Mouse (Mus musculus) heart, embryonic 16.5 days (tissue): ENCODE results near the gene Cfd. TPM values are rescaled to one million over a fixed set of nuclear protein-coding genes. Genes with fewer than 3 reads are reported as not detected.
"Not testable (repeated sequence)": the region's sequence is repeated elsewhere in the genome, so short reads cannot be mapped to it uniquely, and the experiment has no call there.

ENCODE experiments used
- ATAC-seq: fragments of 200-750 bp; cut with Nextera tagmentation; replicated peaks from 2 replicates; pipeline ENCODE4 v1.8.0; 2017; ENCODE audit warnings: moderate number of reproducible peaks; ENCODE audit not compliant: insufficient read depth, low FRiP score; ENCODE audit errors: extremely low read depth
- H3K27ac ChIP-seq: fragments of 300-500 bp; sonication (generic); 2 replicates; pipeline ENCODE4 v1.5.1; 2014; ENCODE audit warnings: mild to moderate bottlenecking, low read length, control low read depth, moderate library complexity
- H3K27me3 ChIP-seq: fragments of 300-500 bp; sonication (generic); 2 replicates; pipeline ENCODE4 v1.6.1; 2014; ENCODE audit warnings: low read length, mixed read lengths; ENCODE audit not compliant: control insufficient read depth, insufficient read depth
- H3K36me3 ChIP-seq: fragments of 300-500 bp; sonication (generic); 2 replicates; pipeline ENCODE4 v1.6.1; 2014; ENCODE audit not compliant: control insufficient read depth, insufficient read depth
- H3K4me1 ChIP-seq: fragments of 300-500 bp; sonication (generic); 2 replicates; pipeline ENCODE4 v1.6.1; 2014; ENCODE audit warnings: low read length, mixed read lengths; ENCODE audit not compliant: control insufficient read depth, insufficient read depth
- H3K4me2 ChIP-seq: fragments of 300-500 bp; sonication (generic); 2 replicates; pipeline ENCODE4 v1.6.1; 2014; ENCODE audit warnings: low read depth, mild to moderate bottlenecking, control low read depth, low read length
- H3K4me3 ChIP-seq: fragments of 300-500 bp; sonication (generic); 2 replicates; pipeline ENCODE4 v1.5.1; 2014; ENCODE audit warnings: mild to moderate bottlenecking, control low read depth, low read length
- H3K9ac ChIP-seq: fragments of 300-500 bp; sonication (generic); 2 replicates; pipeline ENCODE4 v1.6.1; 2014; ENCODE audit warnings: low read length, control low read depth
- H3K9me3 ChIP-seq: fragments of 300-500 bp; sonication (generic); replicated peaks from 2 replicates; pipeline ENCODE4 v1.6.1; 2016; ENCODE audit warnings: low read length; ENCODE audit not compliant: control insufficient read depth
- WGBS: fragments of 180-500 bp; shearing (Covaris S2); extraction: QIAGEN DNeasy Blood & Tissue Kit; methylation state at CpG from one replicate; pipeline ENCODE4 v1.1.7; 2014; 5-methylcytosine and 5-hydroxymethylcytosine counted together
- polyA plus RNA-seq: library from polyadenylated mRNA; unstranded; fragments of >200 nt; fragmentation: Nextera tagmentation; extraction: Ambion mirVana; gene quantifications from 2 replicates; pipeline ENCODE4 v1.2.1, GENCODE M21; 2015

The Cfd gene
- polyA plus RNA-seq, 1 experiment from 2014 or later: not detected

DNA sequence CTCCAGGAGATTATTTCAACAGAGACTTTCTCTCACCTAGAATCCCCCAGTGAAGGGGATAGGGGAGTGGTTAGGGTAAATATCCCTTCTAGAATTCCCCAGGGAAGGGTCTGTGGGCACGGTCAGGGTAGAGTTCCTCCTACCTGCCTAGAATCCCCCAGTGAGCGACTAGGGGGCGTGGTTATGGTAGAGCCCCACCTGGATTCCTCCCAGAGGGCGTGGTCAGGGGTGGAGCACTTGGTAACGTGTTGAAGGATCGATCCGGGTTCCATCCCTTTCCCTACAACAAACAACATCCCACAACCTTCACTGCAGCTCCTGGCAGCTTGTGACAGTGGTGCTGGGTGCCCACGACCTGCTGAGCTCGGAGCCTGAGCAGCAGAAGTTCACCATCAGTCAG lies 9.9 kb upstream of the Cfd start:
- 20% methylated on average over 9 of the region's 9 CpGs for WGBS
- Histone ChIP-seq H3K4me3 (no peak overlapping the region), H3K9me3 (no peaks in the 10 kb centered on the region), H3K4me1 (peaks cover 19% of the 10 kb centered on the region), H3K36me3 (no peaks in the 10 kb centered on the region), H3K4me2 (no peak overlapping the region), H3K9ac (no peak overlapping the region), H3K27ac (no peak overlapping the region), H3K27me3 (peaks cover 5% of the 10 kb centered on the region; the same call in 1 of the 2 replicates)
- no peak for ATAC-seq

DNA sequence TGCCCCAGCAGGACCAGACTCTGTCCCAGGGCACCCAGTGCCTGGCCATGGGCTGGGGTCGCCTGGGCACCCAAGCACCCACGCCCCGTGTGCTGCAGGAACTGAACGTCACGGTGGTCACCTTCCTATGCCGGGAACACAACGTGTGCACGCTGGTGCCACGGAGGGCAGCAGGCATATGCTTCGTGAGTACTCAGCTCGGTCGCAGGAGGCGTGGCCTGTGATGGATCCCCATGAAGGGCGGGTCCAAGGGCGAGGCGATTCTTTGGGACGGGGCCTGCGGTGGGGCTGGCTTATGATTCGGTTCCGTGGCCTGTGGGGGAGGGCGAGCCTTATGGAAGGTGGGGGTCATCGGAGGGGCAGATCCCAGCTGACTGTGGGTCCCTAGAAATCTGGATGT lies 8.7 kb upstream of the Cfd start:
- peak overlapping the region; percentile 56 for H3K4me2 ChIP-seq
- no peaks in the 10 kb centered on the region for H3K9me3 ChIP-seq
- peak overlapping the region; percentile 36; the same call in 1 of the 2 replicates for H3K9ac ChIP-seq
- H3K27me3 ChIP-seq: peaks cover 5% of the 10 kb centered on the region; the same call in 1 of the 2 replicates
- 11% methylated on average over 22 of the region's 22 CpGs for WGBS
- 0 out of 2 replicates have a peak, but pooled peaks have one; percentile 20 for ATAC-seq
- peak overlapping the region; percentile 25 for H3K4me3 ChIP-seq
- no peak overlapping the region for H3K27ac ChIP-seq
- H3K4me1 ChIP-seq: peaks cover 19% of the 10 kb centered on the region
- no peaks in the 10 kb centered on the region for H3K36me3 ChIP-seq

DNA sequence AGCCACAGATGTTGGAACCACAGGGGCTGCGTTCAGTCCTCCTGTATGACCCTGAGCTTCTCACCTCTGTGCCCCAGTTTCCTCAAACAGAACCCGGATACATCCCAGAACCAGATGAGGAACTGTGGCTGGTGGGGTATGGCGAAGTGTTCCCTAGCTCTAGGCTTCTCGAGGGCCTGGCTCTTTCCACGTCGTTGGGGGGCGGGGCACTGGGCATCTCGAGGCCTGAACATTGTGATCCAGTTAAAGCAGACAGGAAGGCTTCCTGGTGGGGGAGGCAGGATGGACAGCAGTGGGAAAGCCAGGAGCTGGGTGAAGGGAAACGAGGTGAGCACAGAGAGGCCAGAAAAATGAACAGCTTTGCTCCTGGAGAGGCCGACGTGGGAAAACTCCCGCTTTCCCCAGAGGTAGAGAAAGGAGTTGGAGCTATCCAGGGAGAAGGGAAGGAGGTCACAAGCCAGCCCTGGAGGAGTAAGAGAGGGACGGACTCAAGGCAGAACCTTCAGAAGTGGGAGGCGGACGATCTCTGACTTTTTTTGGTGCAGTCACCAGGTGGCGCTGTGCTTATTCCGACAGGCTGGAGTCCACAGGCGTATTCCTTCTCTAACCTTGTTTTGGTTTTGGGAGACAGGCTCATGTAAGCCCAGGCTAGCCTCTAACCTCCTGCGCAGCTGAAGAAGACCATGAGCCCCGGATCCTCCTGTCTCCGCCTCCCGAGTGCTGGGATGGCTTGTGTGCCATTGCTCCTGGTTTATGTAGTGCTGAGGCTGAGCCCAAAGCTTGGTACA lies 7.2 kb upstream of the Cfd start:
- Histone ChIP-seq H3K9me3 (no peaks in the 10 kb centered on the region), H3K4me1 (peaks cover 19% of the 10 kb centered on the region), H3K27me3 (peaks cover 5% of the 10 kb centered on the region; the same call in 1 of the 2 replicates), H3K36me3 (no peaks in the 10 kb centered on the region), H3K27ac (no peak overlapping the region), H3K9ac (peak overlapping the region; percentile 41; the same call in 1 of the 2 replicates), H3K4me3 (no peak overlapping the region), H3K4me2 (0 out of 2 replicates have a peak overlapping the region, but pooled peaks have one; percentile 22)
- ATAC-seq: no peak; the same call in 1 of the 2 replicates
- WGBS: 16% methylated on average over 22 of the region's 22 CpGs

DNA sequence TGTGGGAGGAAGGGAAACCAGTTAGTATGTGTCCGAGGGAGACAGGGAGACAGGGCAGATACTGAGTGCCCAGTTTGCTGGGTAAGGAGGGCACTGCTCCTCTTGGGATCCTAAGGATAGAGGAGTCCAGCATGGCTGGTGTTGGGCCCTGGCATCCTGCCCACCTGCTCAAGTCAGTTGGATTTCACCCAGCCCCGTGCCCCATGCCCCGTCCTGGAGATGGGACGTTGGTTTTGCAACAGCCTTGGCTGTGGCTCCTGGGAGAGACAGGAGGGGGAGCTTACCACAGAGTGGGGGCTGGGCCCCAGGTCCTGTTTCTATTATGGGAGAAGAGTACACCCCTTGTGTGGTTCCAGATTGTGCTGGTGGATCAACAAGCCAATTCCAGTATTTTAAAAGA lies 6.2 kb upstream of the Cfd start:
- Histone ChIP-seq H3K4me2 (no peak overlapping the region), H3K4me1 (peaks cover 19% of the 10 kb centered on the region), H3K27ac (0 out of 2 replicates have a peak overlapping the region, but pooled peaks have one; percentile 0), H3K9me3 (no peaks in the 10 kb centered on the region), H3K36me3 (no peaks in the 10 kb centered on the region), H3K9ac (no peak overlapping the region), H3K4me3 (no peak overlapping the region), H3K27me3 (peaks cover 5% of the 10 kb centered on the region; the same call in 1 of the 2 replicates)
- 0 out of 2 replicates have a peak, but pooled peaks have one; percentile 6 for ATAC-seq
- 22% methylated on average over 4 of the region's 4 CpGs for WGBS

DNA sequence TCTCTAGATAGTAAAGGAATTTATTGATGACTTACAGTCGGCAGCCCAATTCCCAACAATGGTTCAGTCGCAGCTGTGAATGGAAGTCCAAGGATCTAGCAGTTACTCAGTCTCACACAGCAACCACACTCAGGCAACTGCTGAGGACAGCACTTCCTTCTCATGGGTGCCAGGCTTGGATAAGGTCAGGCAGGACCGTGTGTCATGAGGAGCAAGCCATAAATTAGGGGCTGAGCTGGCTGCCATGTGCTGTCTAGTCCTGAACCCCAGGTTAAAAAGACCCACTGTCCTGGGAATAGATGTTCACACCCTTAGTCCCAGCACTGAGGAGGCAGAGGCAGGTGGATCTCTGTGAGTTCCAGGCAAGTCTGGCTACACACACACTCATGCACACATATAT lies 5.7 kb upstream of the Cfd start:
- H3K4me2 ChIP-seq, H3K9me3 ChIP-seq, H3K4me3 ChIP-seq, H3K27ac ChIP-seq, H3K27me3 ChIP-seq, ATAC-seq, H3K9ac ChIP-seq, H3K36me3 ChIP-seq: not testable (repeated sequence)
- peaks cover 19% of the 10 kb centered on the region for H3K4me1 ChIP-seq
- 65% methylated on average over 2 of the region's 3 CpGs for WGBS

DNA sequence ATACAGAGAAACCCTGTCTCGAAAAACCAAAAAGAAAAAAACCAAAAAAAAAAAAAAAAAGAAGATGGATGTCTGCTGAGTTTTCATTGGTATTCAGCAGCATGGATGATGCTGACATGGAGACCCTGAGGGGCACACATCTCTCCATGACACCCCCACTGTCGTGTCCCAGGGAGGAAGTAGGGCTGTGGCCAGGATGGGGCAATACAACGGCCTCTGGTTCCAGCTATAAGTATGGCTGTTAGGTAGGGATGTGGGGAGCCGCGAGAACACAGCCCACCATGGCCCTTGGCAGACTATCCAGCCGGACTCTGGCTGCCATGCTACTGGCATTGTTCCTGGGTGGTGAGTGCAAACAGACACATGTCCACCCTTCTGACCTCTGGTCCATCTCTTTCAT lies 4.6 kb upstream of the Cfd start, which contains the start of gene Elane:
Elane (plus strand) TSS at position 194 of the 400 bp plus-strand sequence.
- Histone ChIP-seq H3K27me3 (peaks cover 5% of the 10 kb centered on the region), H3K9ac (no peak within 1 kb of the TSS), H3K4me2 (no peak within 1 kb of the TSS), H3K4me3 (no peak within 1 kb of the TSS), H3K36me3 (no peaks in the 10 kb centered on the region), H3K4me1 (peaks cover 19% of the 10 kb centered on the region), H3K27ac (no peak within 1 kb of the TSS), H3K9me3 (no peaks in the 10 kb centered on the region)
- no peak for ATAC-seq
- WGBS: 72% methylated on average over 6 of the region's 6 CpGs

DNA sequence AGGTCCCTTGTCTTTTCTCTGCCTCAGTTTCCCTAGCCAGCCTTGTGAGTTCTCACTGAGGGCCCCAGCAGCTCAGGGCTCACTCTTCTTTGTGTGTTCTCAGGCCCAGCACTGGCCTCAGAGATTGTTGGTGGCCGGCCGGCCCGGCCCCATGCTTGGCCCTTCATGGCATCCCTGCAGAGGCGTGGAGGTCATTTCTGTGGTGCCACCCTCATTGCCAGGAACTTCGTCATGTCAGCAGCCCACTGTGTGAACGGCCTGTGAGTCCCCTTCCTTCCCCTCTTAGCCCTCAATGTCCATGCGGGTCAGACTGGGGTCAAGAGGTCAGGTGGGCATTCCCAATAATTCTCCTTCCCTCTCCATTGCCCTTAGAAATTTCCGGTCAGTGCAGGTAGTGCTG lies 4.0 kb upstream of the Cfd start:
- 81% methylated on average over 8 of the region's 8 CpGs for WGBS
- Histone ChIP-seq H3K9me3 (no peaks in the 10 kb centered on the region), H3K4me3 (no peak overlapping the region), H3K4me1 (peaks cover 18% of the 10 kb centered on the region), H3K27ac (no peak overlapping the region), H3K4me2 (no peak overlapping the region), H3K27me3 (peaks cover 5% of the 10 kb centered on the region), H3K9ac (no peak overlapping the region), H3K36me3 (no peaks in the 10 kb centered on the region)
- no peak for ATAC-seq

DNA sequence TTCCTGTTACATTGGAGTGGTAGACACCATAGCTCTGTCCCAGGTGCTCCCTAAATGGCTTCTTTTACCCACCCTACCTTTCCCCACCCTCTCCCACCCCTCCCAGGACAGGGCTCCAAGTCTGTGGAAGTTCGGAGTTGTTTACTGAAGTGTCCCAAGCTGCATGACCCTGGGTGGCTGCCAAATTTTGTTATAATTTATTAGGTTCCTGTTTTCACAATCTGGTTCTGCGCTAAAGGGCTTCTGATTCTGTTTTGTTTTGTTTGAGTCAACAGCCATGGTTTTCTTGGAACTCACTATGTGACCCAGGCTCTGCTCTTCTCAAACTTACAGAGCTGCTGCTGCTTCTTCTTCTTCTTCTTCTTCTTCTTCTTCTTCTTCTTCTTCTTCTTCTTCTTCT lies 1.3 kb upstream of the Cfd start:
- H3K4me1 ChIP-seq: peaks cover 2% of the 10 kb centered on the region; the same call in 1 of the 2 replicates

DNA sequence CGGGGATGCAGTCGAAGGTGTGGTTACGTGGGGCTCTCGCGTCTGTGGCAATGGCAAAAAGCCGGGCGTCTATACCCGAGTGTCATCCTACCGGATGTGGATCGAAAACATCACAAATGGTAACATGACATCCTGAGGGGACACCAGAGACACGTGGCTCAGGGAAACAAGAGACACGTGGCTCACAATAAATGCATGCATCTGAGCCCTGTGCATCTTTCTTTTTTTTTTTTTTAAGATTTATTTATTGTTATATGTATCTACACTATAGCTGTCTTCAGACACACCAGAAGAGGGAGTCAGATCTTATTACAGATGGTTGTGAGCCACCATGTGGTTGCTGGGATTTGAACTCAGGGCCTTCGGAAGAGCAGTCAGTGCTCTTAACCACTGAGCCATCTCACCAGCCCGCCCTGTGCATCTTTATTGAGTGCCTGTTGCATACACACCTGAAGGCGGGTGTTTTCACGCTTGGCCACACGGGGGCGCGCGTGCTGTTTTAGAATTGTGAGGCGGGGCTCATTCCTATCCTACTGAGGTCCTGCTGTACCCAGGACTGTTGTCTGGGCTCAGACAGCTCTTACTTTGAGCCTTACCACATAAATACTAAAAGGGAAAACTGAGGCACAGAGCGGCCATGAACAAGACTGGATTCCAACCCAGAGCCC lies 1.9 kb downstream of the Cfd start:
- H3K9ac ChIP-seq, H3K4me2 ChIP-seq, H3K9me3 ChIP-seq, H3K27ac ChIP-seq, H3K4me3 ChIP-seq, H3K27me3 ChIP-seq, H3K4me1 ChIP-seq: not testable (repeated sequence)
- 43% methylated on average over 22 of the region's 22 CpGs for WGBS
- peaks cover 18% of the 10 kb centered on the region for H3K36me3 ChIP-seq
- peak; percentile 29 for ATAC-seq

More for the DNA sequence above, 1.3 kb upstream of the Cfd start:
- H3K9ac ChIP-seq: no peak overlapping the region
- no peaks in the 10 kb centered on the region; the same call in 1 of the 2 replicates for H3K27me3 ChIP-seq
- H3K27ac ChIP-seq: no peak overlapping the region
- no peak overlapping the region for H3K4me2 ChIP-seq
- H3K36me3 ChIP-seq: no peaks in the 10 kb centered on the region
- ATAC-seq: no peak
- WGBS: 64% methylated on average over 2 of the region's 2 CpGs
- H3K9me3 ChIP-seq: no peaks in the 10 kb centered on the region
- no peak overlapping the region for H3K4me3 ChIP-seq
